ENCODE assay signal across 8 mouse cellular contexts in genomic region chr6:85452411-85452665, GRCm38 (mm10). TPM values are rescaled to one million over a fixed set of nuclear protein-coding genes. Genes with fewer than 3 reads are reported as not detected.
A peak's percentile ranks its signal among the peaks of the same experiment; 100 is the strongest.
DNase-seq lines count a peak whose midpoint lies in the region; ATAC-seq and TF ChIP-seq lines count a peak whose summit lies in the region.

No protein-coding gene starts in this region.

- peaks cover 41% of the 10 kb centered on the region for H3K4me1 ChIP-seq in heart, embryonic 12.5 days (replicated peaks)
- peaks cover 2 to 5% of the 10 kb centered on the region in 2 experiments; a peak in 2 of 4 replicates for H3K4me1 ChIP-seq in ES-E14 (ENCODE audit: control insufficient read depth in 2 of 2, insufficient read depth in 2 of 2, low read length in 2 of 2, poor library complexity in 1 of 2)
- peaks cover 59% of the 10 kb centered on the region for H3K4me1 ChIP-seq in megakaryocyte, embryonic 14.5 days

- peak overlapping the region; percentile 94 for H3K9ac ChIP-seq in heart, embryonic 12.5 days
- peak overlapping the region; percentile 99 for H3K9ac ChIP-seq in ES-E14 (ENCODE audit: insufficient read depth, low read depth, low read length, poor library complexity, severe bottlenecking)

- H3K4me3 ChIP-seq in heart, embryonic 12.5 days: peak overlapping the region; percentile 80
- peak overlapping the region; percentile 88 to 95 for H3K4me3 ChIP-seq in ES-E14 (ENCODE audit: insufficient read depth in 1 of 2, low read depth in 1 of 2, low read length in 2 of 2, poor library complexity in 1 of 2, severe bottlenecking in 1 of 2)
- peak overlapping the region; percentile 100 for H3K4me3 ChIP-seq in megakaryocyte, embryonic 14.5 days (replicated peaks)

- H3K27me3 ChIP-seq in heart, embryonic 12.5 days (replicated peaks): no peaks in the 10 kb centered on the region
- H3K27me3 ChIP-seq in megakaryocyte, embryonic 14.5 days (replicated peaks): no peaks in the 10 kb centered on the region

- H3K9me3 ChIP-seq in heart, embryonic 12.5 days (replicated peaks): no peaks in the 10 kb centered on the region
- H3K9me3 ChIP-seq in ES-E14 (ENCODE audit: control insufficient read depth, insufficient read depth, low read depth, low read length): no peaks in the 10 kb centered on the region
- no peaks in the 10 kb centered on the region for H3K9me3 ChIP-seq in megakaryocyte, embryonic 14.5 days

- H3K27ac ChIP-seq in heart, embryonic 12.5 days (ENCODE audit: poor library complexity, severe bottlenecking): peak overlapping the region; percentile 93
- peak overlapping the region; percentile 87 for H3K27ac ChIP-seq in ES-E14 (ENCODE audit: insufficient read depth, low read depth, low read length, poor library complexity, severe bottlenecking)

- WGBS in heart, embryonic 12.5 days: 0% methylated on average over 15 of the region's 15 CpGs

- in situ Hi-C loops in ES-E14 (cut with MboI; ENCODE audit: low sequenced_read_pairs in 2 of 2, unreplicated experiment in 2 of 2): no loop called here

- H3K4me2 ChIP-seq in heart, embryonic 12.5 days: peak overlapping the region; percentile 96

- no peak for DNase-seq in heart, adult 18-20 months
- no peak for DNase-seq in ES-E14 (ENCODE audit: low read depth, low spot score)
- no peak for DNase-seq in frontal cortex, postnatal 25 days (ENCODE audit: low spot score in 2 of 2)
- DNase-seq in adrenal gland, postnatal 14 days: no peak
- no peak for DNase-seq in retina, embryonic 14.5 days (ENCODE audit: low spot score)

- H3K36me3 ChIP-seq in heart, embryonic 12.5 days: peaks cover 10% of the 10 kb centered on the region
- H3K36me3 ChIP-seq in ES-E14 (ENCODE audit: control insufficient read depth, insufficient read depth, low read length, poor library complexity, severe bottlenecking): peaks cover 5% of the 10 kb centered on the region; the same call in 1 of the 2 replicates
- peaks cover 30% of the 10 kb centered on the region for H3K36me3 ChIP-seq in megakaryocyte, embryonic 14.5 days (replicated peaks; ENCODE audit: low read length)

- no peak for ATAC-seq in heart, embryonic 12.5 days (ENCODE audit: insufficient number of reproducible peaks, low FRiP score)
- peak; percentile 5; the same call in 1 of the 2 replicates for ATAC-seq in granulocyte monocyte progenitor cell, adult 5-6 weeks (replicated peaks; ENCODE audit: poor library complexity, severe bottlenecking)

TF ChIP-seq in ES-E14, 5 proteins besides CTCF, POLR2A, EP300 and RAD21:
- no peak for TF ChIP-seq ZC3H11A (IDR thresholded peaks at IDR 0.05; ENCODE audit: borderline replicate concordance, low read depth, low read length)
- no peak for TF ChIP-seq HCFC1 (IDR thresholded peaks at IDR 0.05; ENCODE audit: borderline replicate concordance, insufficient read depth, low read length)

RNA-seq across cellular contexts. Expression of gene Pradc1, which starts 0.6 kb away (rescaled TPM):
- 35.5 and 37.1 TPM in 2 replicates for polyA plus RNA-seq in heart, embryonic 12.5 days (2016; fragmentation: Nextera tagmentation; extraction: Ambion mirVana)
- 10 to 100 TPM in 1 of 2 experiments, 1 to 10 TPM in 1; 9.5 to 14.1 TPM for total RNA-seq in heart, adult 18-20 months (2021)
- total RNA-seq in ES-E14 (2012; rRNA removed): 17.2 and 23.4 TPM in 2 replicates
- 26.8 and 31.7 TPM in 2 replicates for total RNA-seq in granulocyte monocyte progenitor cell, adult 5-6 weeks (2014; fragmentation: Nextera tagmentation)
- total RNA-seq in granulocyte monocyte progenitor cell, adult 5-6 weeks (2017): 10.2 and 16.8 TPM in 2 replicates
- 18.8 TPM in 1 of 2 replicates, not detected in the other for polyA plus RNA-seq in megakaryocyte, embryonic 14.5 days (2012; ENCODE audit: insufficient read depth, low replicate concordance)
- 13.8 and 15.2 TPM in 2 replicates for total RNA-seq in adrenal gland, postnatal 14 days (2021)

RNA-seq across cellular contexts. Expression of gene Cct7, which starts 1.0 kb away (rescaled TPM):
- polyA plus RNA-seq in heart, embryonic 12.5 days (2016; fragmentation: Nextera tagmentation; extraction: Ambion mirVana): 393 and 395 TPM in 2 replicates
- total RNA-seq in heart, adult 18-20 months (2021): 100 to 1,000 TPM; 153 to 178 TPM
- 493 and 584 TPM in 2 replicates for total RNA-seq in ES-E14 (2012; rRNA removed)
- 218 and 263 TPM in 2 replicates for total RNA-seq in granulocyte monocyte progenitor cell, adult 5-6 weeks (2014; fragmentation: Nextera tagmentation)
- total RNA-seq in granulocyte monocyte progenitor cell, adult 5-6 weeks (2017): 327 and 340 TPM in 2 replicates
- polyA plus RNA-seq in megakaryocyte, embryonic 14.5 days (2012; ENCODE audit: insufficient read depth, low replicate concordance): 5.2 and 36.0 TPM in 2 replicates
- 218 and 224 TPM in 2 replicates for total RNA-seq in adrenal gland, postnatal 14 days (2021)

RNA-seq across cellular contexts. Expression of gene Smyd5, which starts 20.5 kb away (rescaled TPM):
- 41.3 and 46.1 TPM in 2 replicates for polyA plus RNA-seq in heart, embryonic 12.5 days (2016; fragmentation: Nextera tagmentation; extraction: Ambion mirVana)
- total RNA-seq in heart, adult 18-20 months (2021): 10 to 100 TPM; 11.5 to 13.1 TPM
- 94.1 and 125 TPM in 2 replicates for total RNA-seq in ES-E14 (2012; rRNA removed)
- total RNA-seq in granulocyte monocyte progenitor cell, adult 5-6 weeks (2014; fragmentation: Nextera tagmentation): 54.1 and 64.2 TPM in 2 replicates
- total RNA-seq in granulocyte monocyte progenitor cell, adult 5-6 weeks (2017): 50.5 and 56.3 TPM in 2 replicates
- 6.2 and 7.5 TPM in 2 replicates for polyA plus RNA-seq in megakaryocyte, embryonic 14.5 days (2012; ENCODE audit: insufficient read depth, low replicate concordance)
- 25.0 and 33.0 TPM in 2 replicates for total RNA-seq in adrenal gland, postnatal 14 days (2021)

RNA-seq across cellular contexts. Expression of gene Noto, which starts 28.7 kb away (rescaled TPM):
- polyA plus RNA-seq in heart, embryonic 12.5 days (2016; fragmentation: Nextera tagmentation; extraction: Ambion mirVana): not detected in 2 replicates
- total RNA-seq in heart, adult 18-20 months (2021): not detected
- total RNA-seq in ES-E14 (2012; rRNA removed): not detected in 2 replicates
- not detected in 2 replicates for total RNA-seq in granulocyte monocyte progenitor cell, adult 5-6 weeks (2014; fragmentation: Nextera tagmentation)
- not detected in 2 replicates for total RNA-seq in granulocyte monocyte progenitor cell, adult 5-6 weeks (2017)
- polyA plus RNA-seq in megakaryocyte, embryonic 14.5 days (2012; ENCODE audit: insufficient read depth, low replicate concordance): not detected in 2 replicates
- total RNA-seq in adrenal gland, postnatal 14 days (2021): not detected in 2 replicates

RNA-seq across cellular contexts. Expression of gene Fbxo41, which starts 50.5 kb away (rescaled TPM):
- polyA plus RNA-seq in heart, embryonic 12.5 days (2016; fragmentation: Nextera tagmentation; extraction: Ambion mirVana): 0.03 and 0.06 TPM in 2 replicates
- not detected for total RNA-seq in heart, adult 18-20 months (2021)
- total RNA-seq in ES-E14 (2012; rRNA removed): 0.54 and 0.85 TPM in 2 replicates
- not detected in 2 replicates for total RNA-seq in granulocyte monocyte progenitor cell, adult 5-6 weeks (2014; fragmentation: Nextera tagmentation)
- not detected in 2 replicates for total RNA-seq in granulocyte monocyte progenitor cell, adult 5-6 weeks (2017)
- polyA plus RNA-seq in megakaryocyte, embryonic 14.5 days (2012; ENCODE audit: insufficient read depth, low replicate concordance): not detected in 2 replicates
- total RNA-seq in adrenal gland, postnatal 14 days (2021): 0.44 and 0.83 TPM in 2 replicates
